Mouse (Mus musculus): ENCODE data around the gene Nfe2l3. TPM values are rescaled to one million over a fixed set of nuclear protein-coding genes. Genes with fewer than 3 reads are reported as not detected.

Gene Nfe2l3
- total and polyA plus RNA-seq, 3 experiments = 0.14 to 0.17 TPM; not detected in 1

- H3K4me1 ChIP-seq (ENCODE audit: control insufficient read depth in 1 of 2, insufficient read depth in 2 of 2) = peaks cover 2 to 24% of the 10 kb centered on the region in 2 experiments; a peak in 3 of 4 replicates
- no peaks in the 10 kb centered on the region for H3K9me3 ChIP-seq (replicated peaks; ENCODE audit: low read length)
- peak overlapping the region; percentile 82 for H3K4me2 ChIP-seq (ENCODE audit: insufficient read depth, low read depth, poor library complexity, severe bottlenecking)
- dilution Hi-C loops (cut with MboI; ENCODE audit: extremely low pct_ligation_motif_present, extremely low pct_unique_long_range_greater_than_20kb, low sequenced_read_pairs) (no loop called here), in situ Hi-C loops (cut with MboI; ENCODE audit: low pct_ligation_motif_present, low pct_unique_long_range_greater_than_20kb, low sequenced_read_pairs) (no loop called here)
- no peak for DNase-seq (ENCODE audit: extremely low read depth)
- peak overlapping the region; percentile 99 for H3K9ac ChIP-seq (ENCODE audit: insufficient read depth, low read depth)
- peaks cover 14 to 46% of the 10 kb centered on the region in 2 experiments for H3K36me3 ChIP-seq (replicated peaks in 1 of 2; ENCODE audit: control insufficient read depth in 1 of 2, insufficient read depth in 1 of 2, low read length in 1 of 2)
- H3K4me3 ChIP-seq (replicated peaks in 1 of 3; ENCODE audit: low read depth in 2 of 3, low read length in 2 of 3, poor library complexity in 1 of 3) = peak overlapping the region in 2 of 3 experiments; percentile 25 to 94
- peaks cover 71% of the 10 kb centered on the region for H3K79me2 ChIP-seq (replicated peaks; ENCODE audit: control insufficient read depth, extremely low read depth, insufficient read depth, poor library complexity, severe bottlenecking)
- no peaks in the 10 kb centered on the region for H3K27me3 ChIP-seq (replicated peaks)
- H3K27ac ChIP-seq (ENCODE audit: insufficient read depth, low read depth) = no peak overlapping the region
- TF ChIP-seq ELF1 (IDR thresholded peaks at IDR 0.05; ENCODE audit: low read depth, low read length) (no peak), TCF12 (IDR thresholded peaks at IDR 0.05; ENCODE audit: low read depth, low read length) (no peak), HCFC1 (IDR thresholded peaks at IDR 0.05; ENCODE audit: low read depth, low read length) (no peak), JUND (conservative IDR thresholded peaks at IDR 0.05; ENCODE audit: low read depth, low read length) (no peak), UBTF (IDR thresholded peaks at IDR 0.05; ENCODE audit: low read depth, low read length) (no peak), BHLHE40 (IDR thresholded peaks at IDR 0.05; ENCODE audit: low read depth, low read length) (no peak), IRF4 (IDR thresholded peaks at IDR 0.05; ENCODE audit: low read depth, low read length) (no peak), KAT2A (IDR thresholded peaks at IDR 0.05; ENCODE audit: insufficient replicate concordance, low read length) (no peak), ETS1 (conservative IDR thresholded peaks at IDR 0.05; ENCODE audit: low read depth, low read length) (no peak), MXI1 (IDR thresholded peaks at IDR 0.05; ENCODE audit: low read depth, low read length) (no peak), CHD2 (IDR thresholded peaks at IDR 0.05; ENCODE audit: low read length) (no peak), SIN3A (IDR thresholded peaks at IDR 0.05; ENCODE audit: low read length) (no peak), MEF2A (IDR thresholded peaks at IDR 0.05; ENCODE audit: borderline replicate concordance, low read depth, low read length) (no peak), GABPA (IDR thresholded peaks at IDR 0.05; ENCODE audit: insufficient replicate concordance, low read depth, low read length) (no peak), ZNF384 (IDR thresholded peaks at IDR 0.05; ENCODE audit: low read depth, low read length) (no peak)
Measured at GRCm38 (mm10) chr6:51472213-51472612, 39.7 kb downstream of the Nfe2l3 start.

GRCm38 (mm10) chr6:51479136-51479731 lies 46.8 kb downstream of the Nfe2l3 start:
- DNase-seq (ENCODE audit: extremely low read depth) = no peak
- in situ Hi-C loops (cut with MboI; ENCODE audit: low pct_ligation_motif_present, low pct_unique_long_range_greater_than_20kb, low sequenced_read_pairs) = no loop called here
- peaks cover 0 to 4% of the 10 kb centered on the region in 2 experiments; a peak in 1 of 4 replicates for H3K4me1 ChIP-seq (ENCODE audit: control insufficient read depth in 1 of 2, insufficient read depth in 2 of 2)
- no peak overlapping the region for H3K9ac ChIP-seq (ENCODE audit: insufficient read depth, low read depth)
- H3K4me3 ChIP-seq (replicated peaks in 1 of 3; ENCODE audit: low read depth in 2 of 3, low read length in 2 of 3, poor library complexity in 1 of 3) = no peak overlapping the region
- TF ChIP-seq ZKSCAN1 (IDR thresholded peaks at IDR 0.05; ENCODE audit: borderline replicate concordance, low read depth, low read length) (no peak), NELFE (IDR thresholded peaks at IDR 0.05; ENCODE audit: low read depth, low read length) (no peak), MXI1 (IDR thresholded peaks at IDR 0.05; ENCODE audit: low read depth, low read length) (no peak), E2F4 (IDR thresholded peaks at IDR 0.05; ENCODE audit: insufficient replicate concordance, low read depth, low read length) (no peak), KAT2A (IDR thresholded peaks at IDR 0.05; ENCODE audit: insufficient replicate concordance, low read length) (no peak), ZMIZ1 (IDR thresholded peaks at IDR 0.05; ENCODE audit: low read depth, low read length) (no peak), JUN (IDR thresholded peaks at IDR 0.05; ENCODE audit: insufficient read depth, low read depth, low read length) (no peak), CTCF (conservative IDR thresholded peaks at IDR 0.05 in 1 of 2, IDR thresholded peaks at IDR 0.05 in 1 of 2; ENCODE audit: low read depth in 2 of 2, low read length in 2 of 2) (no peak), IRF4 (IDR thresholded peaks at IDR 0.05; ENCODE audit: low read depth, low read length) (no peak), USF1 (IDR thresholded peaks at IDR 0.05; ENCODE audit: low read depth, low read length) (no peak), MAFK (IDR thresholded peaks at IDR 0.05; ENCODE audit: insufficient replicate concordance, low read length) (no peak), CHD2 (IDR thresholded peaks at IDR 0.05; ENCODE audit: low read length) (no peak), GABPA (IDR thresholded peaks at IDR 0.05; ENCODE audit: insufficient replicate concordance, low read depth, low read length) (no peak), MAX (IDR thresholded peaks at IDR 0.05; ENCODE audit: low read length) (no peak), PAX5 (IDR thresholded peaks at IDR 0.05; ENCODE audit: low read length) (no peak), POLR2A (IDR thresholded peaks at IDR 0.05; ENCODE audit: low read depth, low read length) (no peak), JUND (conservative IDR thresholded peaks at IDR 0.05; ENCODE audit: low read depth, low read length) (no peak)
- H3K4me2 ChIP-seq (ENCODE audit: insufficient read depth, low read depth, poor library complexity, severe bottlenecking) = no peak overlapping the region
- no peaks in the 10 kb centered on the region for H3K27me3 ChIP-seq (replicated peaks)
- H3K27ac ChIP-seq (ENCODE audit: insufficient read depth, low read depth) = no peak overlapping the region
- H3K9me3 ChIP-seq (replicated peaks; ENCODE audit: low read length) = no peaks in the 10 kb centered on the region
- dilution Hi-C loops (cut with MboI; ENCODE audit: extremely low pct_ligation_motif_present, extremely low pct_unique_long_range_greater_than_20kb, low sequenced_read_pairs) = no loop called here
- peaks cover 31% of the 10 kb centered on the region for H3K79me2 ChIP-seq (replicated peaks; ENCODE audit: control insufficient read depth, extremely low read depth, insufficient read depth, poor library complexity, severe bottlenecking)
- H3K36me3 ChIP-seq (replicated peaks in 1 of 2; ENCODE audit: control insufficient read depth in 1 of 2, insufficient read depth in 1 of 2, low read length in 1 of 2) = peaks cover 50 to 81% of the 10 kb centered on the region in 2 experiments

Measured in CH12.LX (cell line).